Mouse (Mus musculus) kidney, adult 2 months (tissue): ENCODE data around the gene Prkab2. TPM values are rescaled to one million over a fixed set of nuclear protein-coding genes. Genes with fewer than 3 reads are reported as not detected.

Source experiments
- DNase-seq: peaks from one replicate; pipeline ENCODE4 v3.0.0; 2021
- H3K27ac ChIP-seq: fragments of 200-500 bp; 2 replicates; pipeline ENCODE4 v1.5.1; 2012; ENCODE audit warnings: low read depth, low read length, control low read depth, inconsistent platforms; ENCODE audit not compliant: insufficient read depth
- H3K27me3 ChIP-seq: fragments of 200-500 bp; replicated peaks from 2 replicates; pipeline ENCODE4 v1.6.1; 2012; ENCODE audit warnings: mild to moderate bottlenecking, moderate library complexity, low read length, inconsistent platforms; ENCODE audit not compliant: control insufficient read depth, insufficient read depth
- H3K36me3 ChIP-seq: fragments of 200-500 bp; 2 replicates; pipeline ENCODE4 v1.6.1; 2012; ENCODE audit warnings: mild to moderate bottlenecking, moderate library complexity, low read length, inconsistent platforms; ENCODE audit not compliant: control insufficient read depth, insufficient read depth
- H3K4me1 ChIP-seq: fragments of 200-500 bp; 2 replicates; pipeline ENCODE4 v1.6.1; 2011; ENCODE audit warnings: low read length; ENCODE audit not compliant: control insufficient read depth, insufficient read depth
- H3K4me3 ChIP-seq: fragments of 200-500 bp; 2 replicates; pipeline ENCODE4 v1.5.1; 2011; ENCODE audit warnings: mild to moderate bottlenecking, low read depth, low read length, control low read depth; ENCODE audit not compliant: insufficient read depth
- CTCF ChIP-seq: fragments of 200-500 bp; conservative IDR thresholded peaks from 2 replicates; pipeline ENCODE4 v1.5.1; 2011; ENCODE audit warnings: low read depth, mild to moderate bottlenecking, control low read depth, low read length, moderate library complexity, mixed read lengths; ENCODE audit not compliant: insufficient read depth, insufficient read length
- POLR2A ChIP-seq: fragments of 200-500 bp; IDR thresholded peaks from one replicate; pipeline ENCODE4 v1.6.1; 2011; ENCODE audit warnings: low read depth, low read length, control low read depth
- WGBS: fragments of 180-500 bp; shearing (Covaris S2); methylation state at CpG from one replicate; pipeline ENCODE4 v1.1.7; 2018; 5-methylcytosine and 5-hydroxymethylcytosine counted together
- polyA plus RNA-seq: library from polyadenylated mRNA; depleted of rRNA; stranded (reverse); fragments of >200 nt; gene quantifications from 2 replicates; pipeline ENCODE4 v1.2.3, GENCODE M21; 2012

The Prkab2 gene
- polyA plus RNA-seq, 1 experiment, result 4.7 TPM

DNA sequence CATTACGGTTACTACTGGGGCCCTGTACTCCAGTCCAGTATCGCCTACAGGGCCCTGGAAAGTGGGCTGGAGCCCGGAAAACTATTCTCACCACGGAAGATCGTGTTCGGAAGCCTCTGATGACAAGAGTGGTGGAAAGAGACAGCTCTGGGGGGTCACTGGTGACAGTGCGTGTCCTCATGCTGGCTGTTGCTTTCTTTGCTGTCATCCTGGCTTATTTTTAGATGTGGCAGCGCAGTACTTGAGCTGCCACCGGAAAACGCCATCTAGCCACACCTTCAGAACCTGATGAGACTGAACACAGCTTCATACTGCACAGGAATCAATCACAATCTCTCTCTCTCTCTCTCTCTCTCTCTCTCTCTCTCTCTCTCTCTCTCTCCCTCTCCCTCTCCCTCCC lies 6.4 kb upstream of the Prkab2 start:
- Histone ChIP-seq H3K36me3 (no peaks in the 10 kb centered on the region), H3K4me3 (no peak overlapping the region), H3K27ac (no peak overlapping the region), H3K4me1 (no peaks in the 10 kb centered on the region), H3K27me3 (no peaks in the 10 kb centered on the region)
- 88% methylated on average over 10 of the region's 10 CpGs for WGBS
- TF ChIP-seq CTCF (no peak), POLR2A (no peak)
- no peak for DNase-seq

GRCm38 (mm10) chr3:97653781-97654180 lies 4.2 kb upstream of the Prkab2 start:
- no peaks in the 10 kb centered on the region; the same call in 1 of the 2 replicates for H3K4me1 ChIP-seq
- DNase-seq, result no peak
- no peak overlapping the region for H3K27ac ChIP-seq
- TF ChIP-seq CTCF, result no peak
- TF ChIP-seq POLR2A, result no peak
- no peaks in the 10 kb centered on the region for H3K27me3 ChIP-seq
- H3K4me3 ChIP-seq, result no peak overlapping the region
- 95% methylated on average over 5 of the region's 5 CpGs for WGBS
- H3K36me3 ChIP-seq, result no peaks in the 10 kb centered on the region

GRCm38 (mm10) chr3:97654901-97655300 lies 3.1 kb upstream of the Prkab2 start:
- H3K27ac ChIP-seq, result no peak overlapping the region
- TF ChIP-seq CTCF, result peak; percentile 66
- no peak for TF ChIP-seq POLR2A
- peak; percentile 42 for DNase-seq
- no peak overlapping the region for H3K4me3 ChIP-seq
- 87% methylated on average over 8 of the region's 8 CpGs for WGBS
- no peaks in the 10 kb centered on the region; the same call in 1 of the 2 replicates for H3K4me1 ChIP-seq
- H3K36me3 ChIP-seq, result no peaks in the 10 kb centered on the region
- no peaks in the 10 kb centered on the region for H3K27me3 ChIP-seq

- Histone ChIP-seq H3K27ac (no peak overlapping the region), H3K4me1 (no peaks in the 10 kb centered on the region; the same call in 1 of the 2 replicates), H3K27me3 (no peaks in the 10 kb centered on the region), H3K36me3 (no peaks in the 10 kb centered on the region), H3K4me3 (peak overlapping the region; percentile 87)
- TF ChIP-seq CTCF, result no peak
- TF ChIP-seq POLR2A, result no peak
- DNase-seq, result no peak
- WGBS, result under 1% methylated on average over 49 of the region's 50 CpGs
Observed at GRCm38 (mm10) chr3:97658426-97659193, 617 bp downstream of the Prkab2 start.

DNA sequence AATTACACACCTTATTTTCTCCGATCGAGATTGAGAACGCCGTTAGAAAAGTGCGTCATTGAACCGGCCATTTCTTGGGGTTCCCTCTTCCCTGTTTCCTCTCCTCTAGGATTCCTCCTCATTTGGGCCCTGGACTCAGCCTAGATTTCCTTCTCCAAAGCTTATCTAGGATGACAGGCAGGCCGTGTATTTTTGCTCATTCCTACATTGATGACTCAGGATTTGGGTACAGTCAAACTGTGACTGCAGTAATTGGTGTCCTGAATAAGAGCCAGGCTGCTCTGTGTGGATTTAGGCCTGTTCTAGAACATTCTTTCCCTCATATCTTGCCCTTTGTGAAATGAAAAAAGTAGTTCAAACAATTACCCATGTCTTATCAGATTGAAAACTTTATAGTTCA lies 1.8 kb downstream of the Prkab2 start:
- WGBS, result 86% methylated on average over 7 of the region's 7 CpGs
- no peaks in the 10 kb centered on the region for H3K27me3 ChIP-seq
- peak; percentile 19 for DNase-seq
- H3K27ac ChIP-seq, result no peak overlapping the region
- TF ChIP-seq POLR2A, result no peak
- TF ChIP-seq CTCF, result no peak
- H3K4me1 ChIP-seq, result no peaks in the 10 kb centered on the region; the same call in 1 of the 2 replicates
- no peak overlapping the region for H3K4me3 ChIP-seq
- H3K36me3 ChIP-seq, result no peaks in the 10 kb centered on the region

DNA sequence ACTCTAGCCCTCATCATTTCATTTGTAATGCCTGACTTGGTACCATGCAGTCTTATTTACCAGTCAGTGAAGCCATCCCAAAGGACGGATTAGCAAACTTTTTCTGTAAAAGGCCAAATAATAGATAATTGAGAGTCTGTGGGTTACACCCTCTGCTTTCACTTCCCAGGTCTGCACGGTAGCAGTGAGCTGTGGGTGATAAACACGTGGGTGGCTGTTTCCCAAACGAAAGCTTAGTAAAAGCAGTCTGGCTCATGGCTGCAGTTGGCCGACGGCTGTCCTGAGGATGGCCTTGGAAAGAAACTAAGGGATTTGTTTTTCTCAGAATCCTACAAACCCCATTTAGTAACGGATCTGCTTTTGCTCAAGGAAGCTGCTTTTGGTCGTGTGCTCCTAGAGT lies 3.2 kb downstream of the Prkab2 start:
- no peak for DNase-seq
- H3K4me1 ChIP-seq, result no peaks in the 10 kb centered on the region; the same call in 1 of the 2 replicates
- 75% methylated on average over 8 of the region's 8 CpGs for WGBS
- H3K27me3 ChIP-seq, result no peaks in the 10 kb centered on the region
- no peaks in the 10 kb centered on the region; the same call in 1 of the 2 replicates for H3K36me3 ChIP-seq
- TF ChIP-seq CTCF (no peak), POLR2A (no peak)
- no peak overlapping the region for H3K4me3 ChIP-seq
- no peak overlapping the region for H3K27ac ChIP-seq

DNA sequence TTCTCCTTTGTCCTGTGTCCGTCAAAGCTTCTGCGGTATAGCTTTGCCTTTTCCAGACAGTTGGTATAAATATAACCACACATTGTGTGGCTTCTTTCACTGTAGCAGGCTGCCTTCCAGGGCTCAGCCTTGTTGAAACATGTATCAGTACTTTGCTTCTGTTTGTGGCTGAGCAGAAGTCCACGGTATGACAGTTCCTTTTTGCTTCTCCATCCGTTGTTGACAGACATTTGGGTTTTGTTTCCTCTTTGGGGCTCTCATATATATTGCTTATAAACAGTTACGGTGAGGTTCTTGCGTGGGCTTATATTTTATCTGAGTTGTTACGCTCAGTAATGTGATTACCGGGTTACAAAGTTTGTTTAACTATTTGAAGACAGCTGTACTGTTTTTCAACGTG lies 7.5 kb downstream of the Prkab2 start:
- no peaks in the 10 kb centered on the region for H3K4me1 ChIP-seq
- 86% methylated on average over 9 of the region's 9 CpGs for WGBS
- TF ChIP-seq CTCF, result no peak
- no peak for TF ChIP-seq POLR2A

GRCm38 (mm10) chr3:97666154-97666553 lies 8.2 kb downstream of the Prkab2 start:
- no peaks in the 10 kb centered on the region for H3K27me3 ChIP-seq
- no peak for TF ChIP-seq POLR2A
- no peak for TF ChIP-seq CTCF
- no peak for DNase-seq
- H3K4me3 ChIP-seq, result no peak overlapping the region
- H3K4me1 ChIP-seq, result no peaks in the 10 kb centered on the region
- H3K27ac ChIP-seq, result no peak overlapping the region
- WGBS, result 66% methylated on average over 8 of the region's 8 CpGs
- H3K36me3 ChIP-seq, result no peaks in the 10 kb centered on the region; the same call in 1 of the 2 replicates

More for the DNA sequence above, 7.5 kb downstream of the Prkab2 start:
- H3K27me3 ChIP-seq, result no peaks in the 10 kb centered on the region
- DNase-seq, result no peak
- no peak overlapping the region for H3K27ac ChIP-seq
- no peak overlapping the region for H3K4me3 ChIP-seq
- no peaks in the 10 kb centered on the region; the same call in 1 of the 2 replicates for H3K36me3 ChIP-seq
